Mouse (Mus musculus): Measurements from ENCODE around the gene Zeb2.

- TF ChIP-seq EP300 (IDR thresholded peaks at IDR 0.05; ENCODE audit: low read depth) (no peak), CTCF (IDR thresholded peaks at IDR 0.05; ENCODE audit: low read depth) (no peak)
Observed at GRCm38 (mm10) chr2:45017186-45017800, 99.9 kb downstream of the Zeb2 start.
